Mouse (Mus musculus) lung, embryonic 14.5 days (tissue): Measurements from ENCODE around the gene L3mbtl2. TPM values are rescaled to one million over a fixed set of nuclear protein-coding genes. Genes with fewer than 3 reads are reported as not detected.

Experiments used
- ATAC-seq: fragments of 200-750 bp; cut with Nextera tagmentation; 2 replicates; pipeline ENCODE4 v1.8.0; 2017; ENCODE audit warnings: mild to moderate bottlenecking, moderate TSS enrichment, moderate library complexity; ENCODE audit not compliant: insufficient read depth
- DNase-seq: peaks from one replicate; pipeline ENCODE4 v3.0.0-alpha.2; 2015
- H3K27ac ChIP-seq: fragments of 300-500 bp; sonication (generic); 2 replicates; pipeline ENCODE4 v1.5.1; 2014; ENCODE audit warnings: low read depth, mild to moderate bottlenecking, moderate library complexity
- H3K27me3 ChIP-seq: fragments of 300-500 bp; sonication (generic); 2 replicates; pipeline ENCODE4 v1.6.1; 2014; ENCODE audit warnings: low read length, control low read depth; ENCODE audit not compliant: insufficient read depth
- H3K36me3 ChIP-seq: fragments of 300-500 bp; sonication (generic); 2 replicates; pipeline ENCODE4 v1.6.1; 2014; ENCODE audit warnings: control low read depth; ENCODE audit not compliant: insufficient read depth
- H3K4me1 ChIP-seq: fragments of 300-500 bp; sonication (generic); 2 replicates; pipeline ENCODE4 v1.6.1; 2014; ENCODE audit warnings: antibody characterized with exemption, control low read depth; ENCODE audit not compliant: insufficient read depth
- H3K4me2 ChIP-seq: fragments of 300-500 bp; sonication (generic); 2 replicates; pipeline ENCODE4 v1.6.1; 2014; ENCODE audit warnings: mild to moderate bottlenecking
- H3K4me3 ChIP-seq: fragments of 300-500 bp; sonication (generic); 2 replicates; pipeline ENCODE4 v1.5.1; 2014; ENCODE audit warnings: low read depth, low read length
- H3K9ac ChIP-seq: fragments of 300-500 bp; sonication (generic); 2 replicates; pipeline ENCODE4 v1.6.1; 2014
- H3K9me3 ChIP-seq: fragments of 300-500 bp; sonication (generic); 2 replicates; pipeline ENCODE4 v1.6.1; 2016; ENCODE audit warnings: low read depth, low read length, control low read depth
- CTCF ChIP-seq: IDR thresholded peaks from 2 replicates; pipeline ENCODE4 v1.5.1; 2016; ENCODE audit warnings: antibody characterized with exemption, low read depth
- WGBS: fragments of 180-500 bp; shearing (Covaris S2); extraction: QIAGEN DNeasy Blood & Tissue Kit; methylation state at CpG from one replicate; pipeline ENCODE4 v1.1.7; 2014; 5-methylcytosine and 5-hydroxymethylcytosine counted together
- polyA plus RNA-seq: library from polyadenylated mRNA; unstranded; fragments of >200 nt; fragmentation: Nextera tagmentation; extraction: Ambion mirVana; gene quantifications from 2 replicates; pipeline ENCODE4 v1.2.1, GENCODE M21; 2014

Gene L3mbtl2
- polyA plus RNA-seq = 25.8 and 26.7 TPM in 2 replicates

DNA sequence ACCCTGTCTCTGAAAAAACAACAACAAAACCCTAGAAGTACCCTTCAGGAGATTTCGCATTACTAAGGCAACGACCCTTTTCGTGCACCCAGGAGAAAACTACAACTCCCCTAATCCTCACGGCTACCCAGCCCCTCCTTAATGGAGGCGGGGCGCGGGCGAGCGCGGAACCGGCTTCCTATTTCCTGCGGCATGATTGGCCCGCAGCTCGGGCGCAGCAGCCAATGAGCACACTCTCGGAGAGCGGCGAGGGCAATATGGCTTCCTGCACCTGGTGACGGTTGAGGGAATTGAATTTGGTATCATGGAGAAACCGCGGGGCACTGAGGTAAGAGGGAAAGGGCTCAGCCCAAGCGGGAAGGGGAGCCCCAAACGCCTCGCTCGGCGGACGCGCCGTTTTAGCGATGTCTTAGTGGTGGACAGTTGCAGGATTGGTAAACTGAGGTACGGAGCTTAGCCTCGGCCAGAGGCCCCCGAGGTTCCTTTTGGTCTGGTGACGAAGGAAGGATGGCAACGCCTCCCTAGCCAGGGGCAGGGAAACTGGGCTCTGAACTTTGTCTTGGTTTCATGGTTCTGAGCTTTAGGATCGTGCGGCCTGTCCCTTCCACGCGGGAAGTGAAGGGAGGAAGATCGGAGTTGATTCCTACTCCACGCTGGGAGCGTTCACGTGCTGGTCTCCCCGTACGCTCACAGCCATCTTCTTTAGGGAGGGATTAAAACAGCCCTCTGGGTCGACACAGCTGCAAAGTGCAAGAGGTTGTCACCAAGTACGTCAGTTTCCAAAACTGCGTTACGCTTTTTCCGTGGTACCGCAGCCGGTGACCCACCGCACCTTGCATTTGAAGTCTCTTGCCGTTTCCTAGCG, at the start of gene L3mbtl2:
L3mbtl2 (plus strand) TSS at position 193 of the 865 bp plus-strand sequence.
- ATAC-seq (peak; percentile 99), DNase-seq (peak; percentile 97)
- Histone ChIP-seq H3K4me3 (peak within 1 kb of the TSS; percentile 84), H3K27ac (no peak within 1 kb of the TSS), H3K4me2 (peak within 1 kb of the TSS; percentile 87), H3K36me3 (peaks cover 20% of the 10 kb centered on the region), H3K27me3 (no peaks in the 10 kb centered on the region), H3K9me3 (no peaks in the 10 kb centered on the region), H3K9ac (peak within 1 kb of the TSS; percentile 74), H3K4me1 (peaks cover 3% of the 10 kb centered on the region; the same call in 1 of the 2 replicates)
- under 1% methylated on average over 55 of the region's 55 CpGs for WGBS
- peak; percentile 42 for TF ChIP-seq CTCF

DNA sequence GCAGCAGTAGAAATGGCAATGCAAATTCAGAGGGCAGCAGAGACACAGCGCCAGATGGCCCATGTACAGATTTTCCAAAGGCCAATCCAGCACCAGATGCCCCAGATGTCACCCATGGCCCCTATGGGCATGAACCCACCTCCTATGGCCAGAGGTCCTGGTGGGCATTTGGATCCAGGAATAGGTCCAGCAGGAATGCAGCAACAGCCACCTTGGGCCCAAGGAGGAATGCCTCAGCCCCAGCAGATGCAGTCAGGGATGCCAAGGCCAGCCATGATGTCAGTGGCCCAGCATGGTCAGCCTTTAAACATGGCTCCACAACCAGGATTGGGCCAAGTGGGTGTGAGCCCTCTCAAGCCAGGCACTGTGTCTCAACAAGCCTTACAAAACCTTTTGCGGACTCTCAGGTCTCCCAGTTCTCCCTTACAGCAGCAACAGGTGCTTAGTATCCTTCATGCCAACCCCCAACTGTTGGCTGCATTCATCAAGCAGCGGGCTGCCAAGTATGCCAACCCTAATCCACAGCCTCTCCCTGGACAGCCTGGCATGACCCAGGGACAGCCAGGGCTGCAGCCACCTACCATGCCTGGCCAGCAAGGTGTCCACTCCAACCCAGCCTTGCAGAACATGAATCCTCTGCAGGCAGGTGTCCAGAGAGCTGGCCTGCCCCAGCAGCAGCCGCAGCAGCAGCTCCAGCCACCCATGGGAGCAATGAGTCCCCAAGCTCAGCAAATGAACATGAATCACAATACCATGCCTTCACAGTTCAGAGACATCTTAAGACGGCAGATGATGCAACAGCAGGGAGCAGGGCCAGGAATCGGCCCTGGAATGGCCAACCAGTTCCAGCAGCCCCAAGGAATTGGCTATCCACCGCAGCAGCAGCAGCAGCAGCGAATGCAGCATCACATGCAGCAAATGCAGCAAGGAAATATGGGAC, 13.9 kb upstream of the L3mbtl2 start:
- no peak overlapping the region for H3K9ac ChIP-seq
- ATAC-seq (no peak), DNase-seq (no peak)
- no peaks in the 10 kb centered on the region for H3K9me3 ChIP-seq
- TF ChIP-seq CTCF = no peak
- no peak overlapping the region for H3K4me3 ChIP-seq
- no peaks in the 10 kb centered on the region for H3K27me3 ChIP-seq
- H3K27ac ChIP-seq = no peak overlapping the region
- H3K4me2 ChIP-seq = no peak overlapping the region
- no peaks in the 10 kb centered on the region for H3K4me1 ChIP-seq
- peaks cover 69% of the 10 kb centered on the region for H3K36me3 ChIP-seq
- WGBS = 95% methylated on average over 8 of the region's 8 CpGs

DNA sequence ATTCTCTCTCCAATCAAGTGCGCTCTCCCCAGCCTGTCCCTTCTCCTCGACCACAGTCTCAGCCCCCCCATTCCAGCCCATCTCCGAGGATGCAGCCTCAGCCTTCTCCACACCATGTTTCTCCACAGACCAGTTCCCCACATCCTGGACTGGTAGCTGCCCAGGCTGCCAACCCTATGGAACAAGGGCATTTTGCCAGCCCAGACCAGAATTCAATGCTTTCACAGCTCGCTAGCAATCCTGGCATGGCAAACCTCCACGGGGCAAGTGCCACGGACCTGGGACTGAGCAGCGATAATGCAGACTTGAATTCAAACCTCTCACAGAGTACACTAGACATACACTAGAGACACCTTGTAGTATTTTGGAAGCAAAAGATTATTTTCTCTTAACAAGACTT, 13.1 kb upstream of the L3mbtl2 start:
- H3K4me1 ChIP-seq = no peaks in the 10 kb centered on the region
- no peak overlapping the region for H3K27ac ChIP-seq
- H3K27me3 ChIP-seq = no peaks in the 10 kb centered on the region
- H3K4me3 ChIP-seq = no peak overlapping the region
- H3K9ac ChIP-seq = no peak overlapping the region
- TF ChIP-seq CTCF = no peak
- no peaks in the 10 kb centered on the region for H3K9me3 ChIP-seq
- WGBS = 93% methylated on average over 7 of the region's 7 CpGs
- H3K4me2 ChIP-seq = no peak overlapping the region
- peaks cover 60% of the 10 kb centered on the region for H3K36me3 ChIP-seq
- DNase-seq (no peak), ATAC-seq (no peak)

DNA sequence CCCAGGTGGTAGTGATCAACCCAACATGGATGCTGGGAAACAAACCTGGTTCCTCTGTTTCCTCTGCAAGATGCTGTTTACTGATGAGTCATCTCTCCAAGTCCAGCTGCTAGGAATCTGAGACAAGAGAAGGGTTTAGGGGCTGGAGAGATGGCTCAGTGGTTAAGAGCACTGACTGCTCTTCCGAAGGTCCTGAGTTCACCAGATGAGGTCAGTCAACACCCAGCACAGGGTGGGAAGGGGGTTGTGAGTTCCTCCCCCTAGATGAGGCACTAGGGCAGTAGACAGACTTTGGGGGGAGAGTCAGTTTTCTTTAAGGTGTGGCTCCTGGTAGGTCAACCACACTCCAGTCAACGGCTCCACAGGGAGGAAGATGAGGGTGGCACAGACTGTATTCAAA, 2.0 kb upstream of the L3mbtl2 start:
- H3K36me3 ChIP-seq = no peaks in the 10 kb centered on the region
- ATAC-seq (no peak), DNase-seq (no peak)
- WGBS = 91% methylated on average over 2 of the region's 2 CpGs
- peaks cover 3% of the 10 kb centered on the region; the same call in 1 of the 2 replicates for H3K4me1 ChIP-seq
- no peak overlapping the region for H3K27ac ChIP-seq
- H3K9me3 ChIP-seq = no peaks in the 10 kb centered on the region
- H3K4me3 ChIP-seq = no peak overlapping the region
- no peaks in the 10 kb centered on the region for H3K27me3 ChIP-seq
- H3K4me2 ChIP-seq = no peak overlapping the region
- no peak overlapping the region for H3K9ac ChIP-seq
- TF ChIP-seq CTCF = no peak

DNA sequence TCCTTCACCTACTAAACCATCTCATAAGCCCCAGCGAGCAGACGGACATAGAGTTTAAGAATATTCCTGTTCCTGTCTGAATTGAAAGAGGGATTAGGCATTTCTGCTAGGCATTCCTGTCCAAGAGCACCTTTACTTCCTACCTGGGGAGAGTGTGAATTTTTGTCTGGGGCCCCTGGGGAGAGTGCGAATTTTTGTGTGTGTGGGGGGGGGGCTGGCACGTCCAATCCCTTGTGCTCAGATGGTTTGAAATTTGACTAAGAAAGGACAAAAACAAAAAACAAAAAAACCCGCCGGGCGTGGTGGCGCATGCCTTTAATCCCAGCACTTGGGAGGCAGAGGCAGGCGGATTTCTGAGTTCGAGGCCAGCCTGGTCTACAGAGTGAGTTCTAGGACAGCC, 408 bp upstream of the L3mbtl2 start:
- TF ChIP-seq CTCF = no peak

DNA sequence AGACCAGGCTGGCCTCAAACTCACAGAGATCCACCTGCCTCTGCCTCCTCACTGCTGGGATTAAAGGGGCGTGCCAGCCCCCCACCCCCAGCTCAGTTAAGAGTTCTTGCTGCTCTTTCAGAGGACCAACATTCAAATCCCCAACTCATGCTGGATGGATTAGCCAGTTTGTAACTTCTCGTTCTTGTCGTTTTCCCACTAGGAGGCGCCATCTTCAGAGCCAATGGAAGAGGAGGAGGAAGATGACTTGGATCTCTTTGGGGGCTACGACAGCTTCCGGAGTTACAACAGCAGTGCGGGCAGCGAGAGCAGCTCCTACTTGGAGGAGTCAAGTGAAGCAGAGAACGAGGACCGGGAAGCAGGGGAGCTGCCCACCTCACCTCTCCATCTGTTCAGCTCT, 3.3 kb downstream of the L3mbtl2 start:
- ATAC-seq (no peak), DNase-seq (no peak)
- no peak overlapping the region for H3K9ac ChIP-seq
- H3K4me3 ChIP-seq = no peak overlapping the region
- peaks cover 3% of the 10 kb centered on the region; the same call in 1 of the 2 replicates for H3K4me1 ChIP-seq
- no peak overlapping the region for H3K27ac ChIP-seq
- TF ChIP-seq CTCF = no peak
- peaks cover 38% of the 10 kb centered on the region for H3K36me3 ChIP-seq
- no peaks in the 10 kb centered on the region for H3K27me3 ChIP-seq
- H3K4me2 ChIP-seq = no peak overlapping the region
- no peaks in the 10 kb centered on the region for H3K9me3 ChIP-seq
- WGBS = 86% methylated on average over 10 of the region's 10 CpGs

More for the DNA sequence above, 408 bp upstream of the L3mbtl2 start:
- Histone ChIP-seq H3K4me3 (peak overlapping the region; percentile 84), H3K9ac (no peak overlapping the region), H3K9me3 (no peaks in the 10 kb centered on the region), H3K4me1 (peaks cover 3% of the 10 kb centered on the region; the same call in 1 of the 2 replicates), H3K27me3 (no peaks in the 10 kb centered on the region), H3K4me2 (peak overlapping the region; percentile 87), H3K27ac (no peak overlapping the region), H3K36me3 (peaks cover 14% of the 10 kb centered on the region)
- WGBS = 53% methylated on average over 10 of the region's 10 CpGs
- DNase-seq (no peak), ATAC-seq (no peak)
